Mouse (Mus musculus) liver, adult 2 months (tissue): ENCODE measurements around the gene B3gnt3.

Experiments
- CTCF ChIP-seq: fragments of 200-500 bp; IDR thresholded peaks from 2 replicates; pipeline ENCODE4 v1.5.1; 2011; ENCODE audit warnings: low read depth, low read length, control low read depth
- POLR2A ChIP-seq: fragments of 200-500 bp; IDR thresholded peaks from 2 replicates; pipeline ENCODE4 v1.6.1; 2011; ENCODE audit warnings: low read length, control low read depth; ENCODE audit not compliant: insufficient read depth; ENCODE audit errors: extremely low read depth

DNA sequence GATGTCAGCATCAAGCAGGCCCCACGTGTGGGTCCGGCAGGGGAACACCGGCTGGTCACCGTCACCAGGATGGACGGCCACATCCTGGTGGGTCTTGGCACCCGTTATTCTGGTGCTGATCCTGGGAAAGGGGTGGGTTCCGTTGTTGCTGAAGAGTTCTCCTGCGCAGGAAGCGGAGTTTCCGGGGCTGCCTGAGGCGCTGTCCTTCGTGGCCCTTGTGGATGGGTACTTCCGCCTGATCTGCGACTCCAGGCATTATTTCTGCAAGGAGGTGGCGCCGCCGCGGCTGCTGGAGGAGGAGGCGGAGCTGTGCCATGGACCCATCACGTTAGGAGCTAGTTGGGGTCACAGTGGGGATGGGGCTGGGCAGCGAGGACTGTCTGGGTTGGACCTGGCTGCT is 21.1 kb downstream of the B3gnt3 start:
- TF ChIP-seq CTCF = no peak
- no peak for TF ChIP-seq POLR2A
